Mouse (Mus musculus) megakaryocyte-erythroid progenitor cell, adult 5-6 weeks (primary cell): Measurements from ENCODE around the gene Pbld2. TPM values are rescaled to one million over a fixed set of nuclear protein-coding genes. Genes with fewer than 3 reads are reported as not detected.
A peak's percentile ranks its signal among the peaks of the same experiment; 100 is the strongest.

Source experiments
- ATAC-seq: replicated peaks from 2 replicates; pipeline ENCODE4 v1.8.0; 2016; ENCODE audit warnings: mild to moderate bottlenecking, inconsistent platforms; ENCODE audit not compliant: severe bottlenecking, poor library complexity, low FRiP score, low TSS enrichment
- total RNA-seq, 2 experiments: library from RNA; stranded (forward) in 1 of 2; stranded (reverse) in 1 of 2; fragments of 200-1000, 215-1000 nt in 1 of 2; fragments of >200 nt in 1 of 2; fragmentation: Nextera tagmentation in 1 of 2; gene quantifications; 2 replicates each; pipeline ENCODE4 v1.2.3; 2014 to 2017

The Pbld2 gene
- total RNA-seq, 2 experiments from 2014 or later: 0.52 to 0.92 TPM

GRCm38 (mm10) chr10:63054586-63054985 is 30.5 kb downstream of the Pbld2 start:
- ATAC-seq: no peak

- no peak for ATAC-seq
Measured at GRCm38 (mm10) chr10:63056966-63057750, 33.0 kb downstream of the Pbld2 start.

DNA sequence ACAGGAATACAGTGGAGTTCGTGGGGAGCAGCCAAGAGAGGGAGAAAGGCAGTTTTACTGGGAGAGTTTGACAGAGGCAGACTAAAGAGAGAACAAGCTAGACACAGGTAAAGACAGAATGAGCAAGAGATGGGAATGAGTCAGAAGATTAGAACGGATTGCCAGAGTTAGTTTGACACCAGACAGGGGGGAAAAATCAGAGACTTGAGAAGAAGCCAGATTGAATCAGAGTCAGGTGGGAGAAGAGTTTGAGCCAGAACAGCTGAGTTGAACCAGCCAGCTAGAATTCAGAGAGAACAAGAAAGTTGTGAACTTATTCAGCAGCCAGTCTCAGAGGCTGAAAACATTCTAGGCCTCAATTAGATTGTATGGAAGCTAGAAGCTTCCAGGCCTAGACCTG is 35.7 kb downstream of the Pbld2 start, which contains the start of gene Pbld1:
Gene Pbld1, plus strand, starts transcription at position 301 of the 400 bp plus-strand sequence.
- ATAC-seq: no peak

DNA sequence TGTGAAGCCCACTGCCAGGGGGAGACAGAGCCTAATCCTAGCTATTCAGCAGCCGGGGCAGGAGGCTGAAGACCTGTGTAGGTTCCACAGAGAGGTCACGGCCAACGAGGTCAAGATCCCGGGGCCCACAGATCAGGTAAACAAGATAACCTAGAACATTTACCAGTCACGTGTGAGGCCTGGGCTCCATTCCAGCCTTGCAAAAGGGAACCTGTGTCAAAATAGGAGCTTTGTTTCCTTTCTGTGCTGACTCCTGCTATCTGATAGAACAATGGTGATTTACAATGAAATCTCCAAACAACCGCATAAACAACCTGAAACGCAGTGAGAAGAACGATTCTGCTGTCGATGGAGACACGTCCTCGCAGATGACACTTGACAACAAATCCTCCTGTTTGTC is 36.3 kb downstream of the Pbld2 start:
- ATAC-seq: 0 out of 2 replicates have a peak, but pooled peaks have one; percentile 33

- no peak for ATAC-seq
Measured at GRCm38 (mm10) chr10:63061266-63061665, 37.2 kb downstream of the Pbld2 start.

- no peak for ATAC-seq
Measured at GRCm38 (mm10) chr10:63062696-63063095, 38.6 kb downstream of the Pbld2 start.

- no peak for ATAC-seq
Measured at GRCm38 (mm10) chr10:63063365-63063764, 39.2 kb downstream of the Pbld2 start.

DNA sequence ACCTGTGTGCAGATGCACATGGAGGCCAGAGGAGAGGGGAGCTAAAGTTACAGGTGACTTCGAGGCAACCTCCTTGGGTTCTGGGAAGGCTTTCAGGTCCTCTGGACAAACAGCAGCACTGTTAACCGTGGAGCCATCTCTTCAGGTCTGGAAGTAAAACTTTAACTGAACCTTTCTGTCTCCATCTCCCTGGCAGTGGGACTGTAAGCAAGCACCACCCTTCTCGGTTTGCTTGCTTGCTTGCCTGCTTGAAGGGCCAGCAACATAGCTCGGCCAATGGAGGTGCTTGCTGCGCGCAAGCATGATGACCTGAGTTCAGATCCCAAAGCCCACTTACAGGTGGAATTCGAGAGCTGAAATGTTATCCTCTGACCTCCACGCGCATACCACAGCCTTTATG is 40.4 kb downstream of the Pbld2 start:
- ATAC-seq: no peak

DNA sequence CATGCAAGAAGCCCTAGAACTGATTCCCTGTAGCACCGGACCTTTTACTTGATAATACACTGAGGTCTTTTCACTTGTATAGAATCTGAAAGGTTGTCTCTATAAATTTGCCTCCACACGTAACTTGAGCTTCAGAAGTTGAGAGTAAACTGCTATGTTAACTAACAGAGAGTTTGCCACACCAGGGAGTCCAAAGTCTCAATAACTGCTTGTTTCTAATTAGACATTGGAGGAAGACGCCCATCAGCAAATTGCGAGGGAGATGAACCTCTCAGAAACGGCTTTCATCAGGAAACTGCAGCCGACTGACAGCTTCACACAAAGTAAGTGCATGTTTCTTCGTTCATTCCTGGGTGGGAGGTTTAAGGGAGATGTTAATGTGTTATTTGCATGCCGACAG is 41.4 kb downstream of the Pbld2 start:
- ATAC-seq: no peak

- ATAC-seq: peak; percentile 83
Measured at GRCm38 (mm10) chr10:63065988-63066387, 41.9 kb downstream of the Pbld2 start.

DNA sequence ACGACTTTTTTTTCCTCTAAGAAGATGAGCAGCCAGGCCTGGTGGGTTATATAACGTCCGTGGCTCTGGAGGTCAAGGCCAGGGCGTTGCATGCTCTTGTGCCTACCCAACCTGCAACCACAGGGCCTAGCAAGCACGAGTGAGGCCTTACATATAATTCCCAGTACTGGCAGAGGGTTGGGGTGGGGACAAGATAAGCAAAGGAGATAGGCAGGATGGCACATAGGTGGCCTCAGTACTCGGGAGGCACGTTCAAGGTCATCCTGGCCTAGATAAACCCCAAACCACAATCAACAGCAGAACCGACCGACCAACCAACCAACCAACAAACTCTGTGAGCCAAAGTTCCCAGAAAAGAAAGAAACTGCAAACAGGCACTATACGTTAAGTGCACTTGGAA is 62.2 kb downstream of the Pbld2 start:
- ATAC-seq: peak; percentile 79

GRCm38 (mm10) chr10:63089103-63089757 is 65.1 kb downstream of the Pbld2 start:
- ATAC-seq: no peak

GRCm38 (mm10) chr10:63089758-63090571 is 65.8 kb downstream of the Pbld2 start:
- ATAC-seq: no peak

DNA sequence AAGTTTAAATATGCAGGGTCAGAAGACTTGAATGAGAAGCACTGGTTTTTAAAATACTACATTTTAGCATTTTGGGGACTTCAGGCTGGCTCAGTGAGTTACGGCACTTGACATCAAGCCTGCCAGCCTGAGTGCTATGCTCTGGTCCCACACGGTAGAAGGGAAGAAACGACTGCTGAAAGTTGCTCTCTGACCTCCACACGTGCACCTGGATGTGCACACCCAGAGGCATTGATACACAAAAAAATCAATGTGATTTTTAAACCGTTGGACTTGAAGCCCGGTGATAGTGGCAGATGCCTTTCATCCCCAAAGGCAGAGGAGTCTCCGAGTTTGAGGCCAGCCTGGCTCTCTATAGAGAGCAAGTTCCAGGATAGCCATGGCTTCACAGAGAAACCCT is 67.8 kb downstream of the Pbld2 start:
- ATAC-seq: no peak

- ATAC-seq: no peak
Measured at GRCm38 (mm10) chr10:63092616-63093550, 68.8 kb downstream of the Pbld2 start.

DNA sequence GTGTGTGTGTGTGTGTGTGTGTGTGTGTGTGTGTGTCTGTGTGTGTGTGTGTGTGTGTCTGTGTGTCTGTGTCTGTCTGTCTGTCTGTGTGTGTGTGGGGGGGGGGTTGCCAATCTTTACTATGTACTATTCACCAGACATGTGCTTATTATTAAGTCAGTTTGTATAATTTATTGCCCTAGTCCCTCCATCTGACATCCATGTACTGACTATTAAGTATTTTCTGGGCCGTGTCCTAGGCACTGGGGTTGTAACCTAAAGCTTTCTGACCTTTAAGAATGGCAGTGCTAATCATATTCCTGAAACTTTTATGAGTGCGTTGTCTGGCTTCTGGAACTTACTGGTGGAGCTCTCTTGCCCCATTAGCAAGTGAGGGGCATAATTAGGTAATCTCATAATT is 72.6 kb downstream of the Pbld2 start:
- ATAC-seq: no peak

DNA sequence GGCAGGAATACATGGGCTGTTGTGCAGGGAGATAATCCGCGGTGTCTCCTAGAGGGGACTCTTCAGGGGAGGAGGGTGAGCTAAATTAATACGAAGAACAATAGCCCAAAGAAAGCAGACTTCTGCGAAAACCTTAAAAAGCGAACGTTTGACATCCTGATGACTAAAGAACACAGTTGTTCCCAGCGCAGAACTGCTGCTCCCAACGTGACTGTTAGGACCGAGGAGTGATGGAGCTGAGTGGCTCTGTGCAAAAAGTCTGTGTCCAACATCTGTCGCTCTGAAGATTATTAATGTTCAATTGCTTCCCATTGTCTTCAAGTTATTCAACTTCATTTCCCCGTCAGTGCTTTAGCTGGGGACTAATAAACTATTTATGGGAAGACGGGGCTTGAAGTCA is 74.1 kb downstream of the Pbld2 start:
- no peak for ATAC-seq

DNA sequence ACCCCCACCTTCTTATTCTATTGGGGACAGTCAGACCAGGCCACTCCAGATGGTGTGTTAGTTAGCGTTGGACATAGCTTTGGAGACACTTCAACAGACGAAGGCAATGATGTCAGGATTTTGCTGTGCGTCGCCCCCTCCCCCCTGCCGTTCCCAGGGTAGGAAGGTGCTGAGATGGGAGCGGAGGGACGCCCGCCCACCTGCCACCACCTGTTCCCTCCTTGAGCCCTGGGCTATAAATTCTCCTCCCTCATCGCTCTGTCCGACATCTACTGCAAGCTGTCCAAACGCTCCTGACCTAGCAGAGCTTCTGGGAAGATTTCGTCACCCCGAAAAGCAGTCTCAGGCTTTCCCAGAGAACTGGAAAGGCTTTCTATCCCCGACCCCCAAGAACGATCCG is 75.4 kb downstream of the Pbld2 start, which contains the start of gene Atoh7:
Gene Atoh7, plus strand, starts transcription at position 131 of the 400 bp plus-strand sequence.
- no peak for ATAC-seq

- ATAC-seq: peak; percentile 75
Measured at GRCm38 (mm10) chr10:63099941-63100562, 75.9 kb downstream of the Pbld2 start.
